Mouse (Mus musculus) embryo, embryonic 11 days (tissue): ENCODE measurements around the gene Zfp64.

ENCODE experiments used
- DNase-seq: peaks from one replicate; pipeline ENCODE4 v3.0.0-alpha.2; 2015

Zfp64 gene

GRCm38 (mm10) chr2:168947663-168948062, 7.7 kb downstream of the Zfp64 start:
- no peak for DNase-seq

- DNase-seq: no peak
Measured at GRCm38 (mm10) chr2:168944011-168944410, 11.4 kb downstream of the Zfp64 start.

GRCm38 (mm10) chr2:168939941-168940340, 15.4 kb downstream of the Zfp64 start:
- DNase-seq: no peak

- no peak for DNase-seq
Measured at GRCm38 (mm10) chr2:168939261-168939933, 16.0 kb downstream of the Zfp64 start.

- DNase-seq: peak; percentile 17
Measured at GRCm38 (mm10) chr2:168936896-168937295, 18.5 kb downstream of the Zfp64 start.

- no peak for DNase-seq
Measured at GRCm38 (mm10) chr2:168935165-168935564, 20.2 kb downstream of the Zfp64 start.

- DNase-seq: no peak
Measured at GRCm38 (mm10) chr2:168931686-168932085, 23.7 kb downstream of the Zfp64 start.

GRCm38 (mm10) chr2:168929691-168930090, 25.7 kb downstream of the Zfp64 start:
- peak; percentile 77 for DNase-seq

GRCm38 (mm10) chr2:168927401-168927800, 28.0 kb downstream of the Zfp64 start:
- DNase-seq: no peak

GRCm38 (mm10) chr2:168926257-168926810, 29.1 kb downstream of the Zfp64 start:
- DNase-seq: no peak

- DNase-seq: peak; percentile 73
Measured at GRCm38 (mm10) chr2:168923706-168924105, 31.7 kb downstream of the Zfp64 start.

- no peak for DNase-seq
Measured at GRCm38 (mm10) chr2:168922466-168922865, 32.9 kb downstream of the Zfp64 start.

- no peak for DNase-seq
Measured at GRCm38 (mm10) chr2:168920007-168920406, 35.4 kb downstream of the Zfp64 start.

GRCm38 (mm10) chr2:168912901-168913721, 42.3 kb downstream of the Zfp64 start:
- peak; percentile 42 for DNase-seq

- DNase-seq: peak; percentile 60
Measured at GRCm38 (mm10) chr2:168912051-168912891, 43.1 kb downstream of the Zfp64 start.

- peak; percentile 37 for DNase-seq
Measured at GRCm38 (mm10) chr2:168911527-168911926, 43.9 kb downstream of the Zfp64 start.

- peak; percentile 47 for DNase-seq
Measured at GRCm38 (mm10) chr2:168906022-168906421, 49.4 kb downstream of the Zfp64 start.

- peak; percentile 20 for DNase-seq
Measured at GRCm38 (mm10) chr2:168904846-168905245, 50.5 kb downstream of the Zfp64 start.

GRCm38 (mm10) chr2:168904188-168904587, 51.2 kb downstream of the Zfp64 start:
- peak; percentile 81 for DNase-seq

- peak; percentile 56 for DNase-seq
Measured at GRCm38 (mm10) chr2:168902634-168903033, 52.8 kb downstream of the Zfp64 start.

- DNase-seq: no peak
Measured at GRCm38 (mm10) chr2:168897906-168898305, 57.5 kb downstream of the Zfp64 start.

GRCm38 (mm10) chr2:168895531-168895930, 59.9 kb downstream of the Zfp64 start:
- no peak for DNase-seq

- DNase-seq: no peak
Measured at GRCm38 (mm10) chr2:168894738-168895137, 60.6 kb downstream of the Zfp64 start.
